Mouse (Mus musculus) kidney, embryonic 14.5 days (tissue): ENCODE results near the gene Slc25a12. TPM values are rescaled to one million over a fixed set of nuclear protein-coding genes. Genes with fewer than 3 reads are reported as not detected.
"Not testable (repeated sequence)": the region's sequence is repeated elsewhere in the genome, so short reads cannot be mapped to it uniquely, and the experiment has no call there.

Experiments used
- ATAC-seq: fragments of 200-750 bp; cut with Nextera tagmentation; 2 replicates; pipeline ENCODE4 v1.8.0; 2017; ENCODE audit warnings: moderate number of reproducible peaks, mild to moderate bottlenecking, moderate TSS enrichment, moderate library complexity; ENCODE audit not compliant: low FRiP score, low TSS enrichment
- H3K27ac ChIP-seq: fragments of 300-500 bp; sonication (generic); 2 replicates; pipeline ENCODE4 v1.5.1; 2014; ENCODE audit warnings: low read depth, mild to moderate bottlenecking, low read length, moderate library complexity, mixed read lengths
- H3K27me3 ChIP-seq: fragments of 300-500 bp; sonication (generic); 2 replicates; pipeline ENCODE4 v1.6.1; 2014; ENCODE audit warnings: mild to moderate bottlenecking, low read length; ENCODE audit not compliant: control insufficient read depth, insufficient read depth
- H3K36me3 ChIP-seq: fragments of 300-500 bp; sonication (generic); 2 replicates; pipeline ENCODE4 v1.6.1; 2014; ENCODE audit warnings: low read length, mixed read lengths; ENCODE audit not compliant: control insufficient read depth, insufficient read depth
- H3K4me1 ChIP-seq: fragments of 300-500 bp; sonication (generic); 2 replicates; pipeline ENCODE4 v1.6.1; 2014; ENCODE audit warnings: low read length, mixed read lengths; ENCODE audit not compliant: control insufficient read depth, insufficient read depth
- H3K4me2 ChIP-seq: fragments of 300-500 bp; sonication (generic); replicated peaks from 2 replicates; pipeline ENCODE4 v1.6.1; 2014; ENCODE audit warnings: low read depth, mild to moderate bottlenecking, low read length
- H3K4me3 ChIP-seq: fragments of 300-500 bp; sonication (generic); 2 replicates; pipeline ENCODE4 v1.5.1; 2014; ENCODE audit warnings: mild to moderate bottlenecking, low read length
- H3K9ac ChIP-seq: fragments of 300-500 bp; sonication (generic); 2 replicates; pipeline ENCODE4 v1.6.1; 2014; ENCODE audit warnings: low read depth, mild to moderate bottlenecking, low read length, moderate library complexity
- H3K9me3 ChIP-seq: fragments of 300-500 bp; sonication (generic); 2 replicates; pipeline ENCODE4 v1.6.1; 2016; ENCODE audit warnings: low read length; ENCODE audit not compliant: control insufficient read depth
- WGBS: fragments of 180-500 bp; shearing (Covaris S2); extraction: QIAGEN DNeasy Blood & Tissue Kit; methylation state at CpG from one replicate; pipeline ENCODE4 v1.1.7; 2014; 5-methylcytosine and 5-hydroxymethylcytosine counted together
- polyA plus RNA-seq: library from polyadenylated mRNA; unstranded; fragments of >200 nt; fragmentation: Nextera tagmentation; extraction: Ambion mirVana; gene quantifications from 2 replicates; pipeline ENCODE4 v1.2.1, GENCODE M21; 2014

The Slc25a12 gene
- polyA plus RNA-seq, 1 experiment from 2014 or later = 41.6 TPM

DNA sequence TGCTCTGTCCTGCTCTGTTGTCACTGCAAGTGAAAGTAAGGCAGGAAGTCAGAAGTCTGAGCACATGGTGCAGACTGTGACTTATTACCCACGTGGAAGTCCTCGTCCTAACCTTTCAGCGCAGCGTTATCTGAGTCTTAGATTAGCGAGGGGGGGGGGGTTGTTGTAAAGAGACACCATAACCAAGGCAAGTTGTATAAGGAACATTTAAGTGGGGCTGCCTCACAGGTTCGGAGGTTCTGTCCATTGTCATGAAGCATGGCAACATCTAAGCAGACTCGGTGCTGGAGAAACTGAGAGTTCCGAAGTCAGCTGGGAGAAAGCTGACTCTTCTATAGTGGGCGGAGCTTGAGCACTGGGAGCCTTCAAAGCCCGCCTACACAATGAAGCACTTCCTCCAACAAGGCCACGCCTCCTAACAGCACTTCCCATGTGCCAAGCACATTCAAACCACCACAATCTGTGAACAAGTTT is 8.9 kb upstream of the Slc25a12 start:
- no peak overlapping the region for H3K27ac ChIP-seq
- H3K9ac ChIP-seq = no peak overlapping the region
- no peaks in the 10 kb centered on the region for H3K36me3 ChIP-seq
- no peak overlapping the region for H3K4me2 ChIP-seq
- H3K27me3 ChIP-seq = no peaks in the 10 kb centered on the region
- no peaks in the 10 kb centered on the region for H3K9me3 ChIP-seq
- ATAC-seq = 0 out of 2 replicates have a peak, but pooled peaks have one; percentile 60
- H3K4me3 ChIP-seq = no peak overlapping the region
- no peaks in the 10 kb centered on the region for H3K4me1 ChIP-seq
- 43% methylated on average over 11 of the region's 11 CpGs for WGBS

GRCm38 (mm10) chr2:71374275-71375155 is 7.0 kb upstream of the Slc25a12 start:
- no peaks in the 10 kb centered on the region for H3K9me3 ChIP-seq
- no peak overlapping the region for H3K27ac ChIP-seq
- no peak for ATAC-seq
- WGBS = 56% methylated on average over 8 of the region's 8 CpGs
- no peaks in the 10 kb centered on the region for H3K36me3 ChIP-seq
- H3K4me3 ChIP-seq = no peak overlapping the region
- no peak overlapping the region for H3K4me2 ChIP-seq
- no peak overlapping the region for H3K9ac ChIP-seq
- no peaks in the 10 kb centered on the region for H3K27me3 ChIP-seq
- H3K4me1 ChIP-seq = no peaks in the 10 kb centered on the region

DNA sequence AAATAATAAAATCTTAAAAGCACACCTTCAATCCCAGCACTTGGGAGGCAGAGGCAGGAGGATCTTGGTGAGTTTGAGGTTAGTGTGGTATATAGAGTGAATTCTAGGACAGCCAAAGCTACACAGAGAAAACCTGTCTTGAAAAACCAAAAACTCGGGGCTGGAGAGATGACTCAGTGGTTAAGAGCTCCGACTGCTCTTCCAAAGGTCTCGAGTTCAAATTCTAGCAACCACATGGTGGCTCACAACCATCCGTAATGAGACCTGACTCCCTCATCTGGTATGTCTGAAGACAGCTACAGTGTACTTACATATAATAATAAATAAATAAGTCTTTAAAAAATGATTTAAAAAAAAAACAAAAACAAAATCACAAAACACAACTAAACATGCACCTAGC is 4.7 kb upstream of the Slc25a12 start:
- not testable (repeated sequence) for H3K4me2 ChIP-seq, H3K9ac ChIP-seq, H3K4me1 ChIP-seq, H3K9me3 ChIP-seq, ATAC-seq, H3K27me3 ChIP-seq, H3K4me3 ChIP-seq, H3K27ac ChIP-seq, H3K36me3 ChIP-seq
- 89% methylated on average over 4 of the region's 4 CpGs for WGBS

DNA sequence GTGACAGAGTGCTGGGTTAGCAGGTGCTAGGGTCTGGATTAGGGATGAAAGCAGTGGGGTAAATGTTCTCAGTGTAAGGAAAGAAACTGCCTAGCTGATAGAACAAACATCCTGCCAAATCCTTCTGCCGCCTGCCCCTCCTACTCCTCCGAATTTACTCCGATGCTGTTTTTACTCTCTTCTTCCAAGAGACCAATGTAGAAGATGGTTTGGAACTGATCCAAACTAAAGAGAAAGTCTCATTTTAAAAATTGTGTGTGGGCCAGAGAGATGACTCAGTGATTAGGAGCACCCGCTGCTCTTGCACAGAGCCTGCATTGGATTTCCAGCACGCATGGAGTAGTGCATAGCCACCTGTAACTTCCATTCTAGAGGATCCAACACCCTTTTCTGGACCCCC is 4.2 kb upstream of the Slc25a12 start:
- H3K9ac ChIP-seq = no peak overlapping the region
- no peaks in the 10 kb centered on the region for H3K9me3 ChIP-seq
- WGBS = 74% methylated on average over 5 of the region's 5 CpGs
- peaks cover 2% of the 10 kb centered on the region; the same call in 1 of the 2 replicates for H3K4me1 ChIP-seq
- H3K4me3 ChIP-seq = no peak overlapping the region
- H3K27ac ChIP-seq = no peak overlapping the region
- H3K4me2 ChIP-seq = no peak overlapping the region
- no peaks in the 10 kb centered on the region for H3K36me3 ChIP-seq
- H3K27me3 ChIP-seq = no peaks in the 10 kb centered on the region
- no peak for ATAC-seq

- Histone ChIP-seq H3K36me3 (no peaks in the 10 kb centered on the region), H3K9ac (no peak overlapping the region), H3K4me3 (peak overlapping the region; percentile 86; the same call in 1 of the 2 replicates), H3K27ac (no peak overlapping the region), H3K4me1 (peaks cover 10% of the 10 kb centered on the region; the same call in 1 of the 2 replicates), H3K9me3 (no peaks in the 10 kb centered on the region), H3K4me2 (peak overlapping the region; percentile 83; the same call in 1 of the 2 replicates), H3K27me3 (no peaks in the 10 kb centered on the region)
- ATAC-seq = no peak
- 33% methylated on average over 8 of the region's 8 CpGs for WGBS
These were observed 537 bp upstream of the Slc25a12 start for GRCm38 (mm10) chr2:71368086-71368485.

- peak overlapping the region; percentile 49; the same call in 1 of the 2 replicates for H3K27ac ChIP-seq
- peak overlapping the region; percentile 86 for H3K4me3 ChIP-seq
- no peak for ATAC-seq
- no peaks in the 10 kb centered on the region for H3K27me3 ChIP-seq
- H3K4me2 ChIP-seq = peak overlapping the region; percentile 83
- H3K36me3 ChIP-seq = no peaks in the 10 kb centered on the region
- 14% methylated on average over 9 of the region's 9 CpGs for WGBS
- no peaks in the 10 kb centered on the region for H3K9me3 ChIP-seq
- H3K9ac ChIP-seq = peak overlapping the region; percentile 77
- peaks cover 10% of the 10 kb centered on the region; the same call in 1 of the 2 replicates for H3K4me1 ChIP-seq
These were observed 878 bp downstream of the Slc25a12 start for GRCm38 (mm10) chr2:71366618-71367124.

GRCm38 (mm10) chr2:71360192-71360591 is 7.4 kb downstream of the Slc25a12 start:
- Histone ChIP-seq H3K4me1 (0 out of 2 replicates have a peak, but pooled peaks cover 4% of the 10 kb centered on the region), H3K27ac (no peak overlapping the region), H3K4me3 (no peak overlapping the region), H3K4me2 (no peak overlapping the region), H3K9ac (no peak overlapping the region), H3K9me3 (no peaks in the 10 kb centered on the region), H3K36me3 (no peaks in the 10 kb centered on the region), H3K27me3 (no peaks in the 10 kb centered on the region)
- ATAC-seq = no peak
- WGBS = 77% methylated on average over 1 of the region's 1 CpGs

GRCm38 (mm10) chr2:71358347-71358746 is 9.2 kb downstream of the Slc25a12 start:
- 88% methylated on average over 5 of the region's 5 CpGs for WGBS

DNA sequence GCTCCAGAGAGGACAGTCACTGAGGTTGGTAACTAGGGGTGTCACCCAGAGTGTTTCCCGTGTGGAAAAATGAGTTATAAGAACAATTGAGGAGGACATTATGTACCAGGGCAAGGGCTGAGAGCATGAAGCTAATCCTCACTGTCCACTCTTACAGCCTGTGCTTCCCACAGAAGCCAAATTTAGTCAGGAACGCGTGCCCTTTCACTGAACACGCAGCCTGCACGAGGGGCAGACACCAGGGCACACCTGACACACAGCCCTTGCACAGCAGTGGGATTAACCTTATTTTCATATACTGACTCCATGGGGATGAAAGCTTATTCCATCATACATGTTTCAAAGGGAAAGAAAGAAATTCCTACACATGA is 13.5 kb downstream of the Slc25a12 start:
- Histone ChIP-seq H3K27me3 (no peaks in the 10 kb centered on the region), H3K4me3 (no peak overlapping the region), H3K9me3 (no peaks in the 10 kb centered on the region), H3K9ac (no peak overlapping the region), H3K4me1 (peaks cover 14% of the 10 kb centered on the region), H3K36me3 (no peaks in the 10 kb centered on the region), H3K4me2 (no peak overlapping the region), H3K27ac (peak overlapping the region; percentile 85)
- WGBS = 21% methylated on average over 5 of the region's 5 CpGs
- ATAC-seq = no peak

More at GRCm38 (mm10) chr2:71358347-71358746, 9.2 kb downstream of the Slc25a12 start:
- no peaks in the 10 kb centered on the region for H3K36me3 ChIP-seq
- no peak overlapping the region for H3K4me3 ChIP-seq
- H3K9ac ChIP-seq = no peak overlapping the region
- H3K9me3 ChIP-seq = no peaks in the 10 kb centered on the region
- H3K4me2 ChIP-seq = no peak overlapping the region
- H3K4me1 ChIP-seq = peaks cover 11% of the 10 kb centered on the region
- no peaks in the 10 kb centered on the region for H3K27me3 ChIP-seq
- ATAC-seq = no peak
- no peak overlapping the region for H3K27ac ChIP-seq
